Mouse (Mus musculus): Measurements from ENCODE around the gene 1700012B09Rik. TPM values are rescaled to one million over a fixed set of nuclear protein-coding genes. Genes with fewer than 3 reads are reported as not detected.

The 1700012B09Rik gene
- polyA plus RNA-seq, 1 experiment from 2014 or later, result 5.9 TPM

DNA sequence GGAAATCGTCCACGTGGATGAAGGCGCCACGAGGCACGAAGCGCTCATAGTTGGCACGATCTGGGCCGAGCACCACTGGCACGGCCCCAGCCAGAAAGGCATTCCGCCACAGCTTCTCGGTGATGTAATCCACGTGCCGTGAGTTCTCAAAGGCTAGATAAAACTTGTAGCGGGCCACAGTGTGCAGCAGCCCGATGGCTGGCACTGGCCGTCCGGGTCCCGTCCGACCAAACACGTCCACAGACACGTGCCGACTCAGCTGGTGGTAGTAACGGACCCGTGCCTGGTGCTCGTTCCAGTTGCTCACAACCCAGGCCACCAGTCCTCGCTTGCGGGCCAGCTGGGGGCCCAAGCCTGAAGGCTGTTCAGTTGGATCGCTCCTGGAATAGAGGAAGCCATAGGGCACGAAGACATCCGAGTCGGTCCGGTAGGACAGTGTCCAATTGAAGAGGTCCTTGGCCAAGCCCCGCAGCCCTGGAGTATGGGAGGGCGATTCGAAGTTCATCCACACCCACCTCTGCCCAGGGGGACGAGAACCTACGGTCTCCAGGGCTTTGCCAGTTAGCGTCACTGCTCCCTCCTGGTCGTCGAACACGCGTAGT, 19.8 kb downstream of the 1700012B09Rik start:
- ATAC-seq (ENCODE audit: low FRiP score), result peak; percentile 7
- Histone ChIP-seq H3K4me3 (ENCODE audit: low read depth, low read length) (peak overlapping the region; percentile 43), H3K4me1 (replicated peaks; ENCODE audit: control insufficient read depth, insufficient read depth, low read length) (peaks cover 3% of the 10 kb centered on the region; the same call in 1 of the 2 replicates), H3K9ac (ENCODE audit: low read depth, low read length) (peak overlapping the region; percentile 55; the same call in 1 of the 2 replicates), H3K4me2 (replicated peaks; ENCODE audit: low read depth, low read length) (peak overlapping the region; percentile 74), H3K27ac (ENCODE audit: low read depth, low read length) (no peak overlapping the region), H3K27me3 (ENCODE audit: control insufficient read depth, insufficient read depth, low read length) (peaks cover 10% of the 10 kb centered on the region; the same call in 1 of the 2 replicates), H3K36me3 (ENCODE audit: control insufficient read depth, insufficient read depth, low read length) (no peaks in the 10 kb centered on the region), H3K9me3 (ENCODE audit: control insufficient read depth, low read length) (no peaks in the 10 kb centered on the region)
- no peak for DNase-seq (ENCODE audit: low spot score)
- WGBS, result 56% methylated on average over 42 of the region's 42 CpGs

DNA sequence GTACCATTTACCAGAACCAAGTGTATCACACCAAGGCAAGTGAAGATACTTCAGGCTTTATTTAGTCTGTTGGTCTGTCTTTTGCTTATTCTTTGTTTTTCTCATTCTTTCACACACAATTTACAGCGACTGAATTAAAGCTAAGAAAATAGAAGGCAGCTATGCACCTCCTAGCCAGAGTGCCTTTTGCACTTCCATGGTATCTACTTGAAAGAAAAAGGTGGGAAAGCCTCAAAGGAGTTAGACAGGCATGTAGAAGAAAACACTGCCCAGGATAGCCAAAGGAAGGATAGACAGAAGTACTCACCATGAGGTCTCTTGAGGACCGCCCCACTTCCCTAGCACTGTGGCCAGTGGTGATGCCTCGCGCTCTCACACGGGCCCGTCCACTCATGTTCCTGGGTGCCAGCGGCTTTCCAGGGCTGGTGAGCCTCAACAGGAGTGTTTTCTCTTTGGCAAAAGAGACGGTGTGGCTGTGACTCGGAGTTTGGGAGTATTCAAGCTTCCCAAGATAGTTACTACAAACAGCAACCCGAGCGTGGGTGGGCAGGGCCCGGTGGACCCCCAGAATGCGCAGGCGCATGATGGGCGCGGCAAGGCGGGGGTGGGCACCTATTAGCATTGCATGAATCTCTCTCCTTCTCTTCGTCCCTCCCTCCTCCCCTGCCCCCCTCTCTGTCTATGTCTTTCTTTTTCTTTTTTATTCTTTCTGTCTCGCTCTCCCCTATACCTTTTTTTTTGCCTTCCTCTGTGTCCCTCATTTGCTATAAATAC, 30.5 kb downstream of the 1700012B09Rik start, which contains the start of gene Piwil4:
Gene Piwil4, minus strand, starts transcription at position 583 of the 774 bp plus-strand sequence.
- no peak within 1 kb of the TSS for H3K27ac ChIP-seq (ENCODE audit: low read depth, low read length)
- no peaks in the 10 kb centered on the region for H3K36me3 ChIP-seq (ENCODE audit: control insufficient read depth, insufficient read depth, low read length)
- no peak within 1 kb of the TSS for H3K4me3 ChIP-seq (ENCODE audit: low read depth, low read length)
- H3K4me2 ChIP-seq (replicated peaks; ENCODE audit: low read depth, low read length), result no peak within 1 kb of the TSS
- DNase-seq (ENCODE audit: low spot score) (no peak), ATAC-seq (ENCODE audit: low FRiP score) (no peak)
- H3K27me3 ChIP-seq (ENCODE audit: control insufficient read depth, insufficient read depth, low read length), result no peaks in the 10 kb centered on the region
- no peaks in the 10 kb centered on the region for H3K9me3 ChIP-seq (ENCODE audit: control insufficient read depth, low read length)
- H3K9ac ChIP-seq (ENCODE audit: low read depth, low read length), result no peak within 1 kb of the TSS
- no peaks in the 10 kb centered on the region for H3K4me1 ChIP-seq (replicated peaks; ENCODE audit: control insufficient read depth, insufficient read depth, low read length)
- 86% methylated on average over 16 of the region's 19 CpGs for WGBS

DNA sequence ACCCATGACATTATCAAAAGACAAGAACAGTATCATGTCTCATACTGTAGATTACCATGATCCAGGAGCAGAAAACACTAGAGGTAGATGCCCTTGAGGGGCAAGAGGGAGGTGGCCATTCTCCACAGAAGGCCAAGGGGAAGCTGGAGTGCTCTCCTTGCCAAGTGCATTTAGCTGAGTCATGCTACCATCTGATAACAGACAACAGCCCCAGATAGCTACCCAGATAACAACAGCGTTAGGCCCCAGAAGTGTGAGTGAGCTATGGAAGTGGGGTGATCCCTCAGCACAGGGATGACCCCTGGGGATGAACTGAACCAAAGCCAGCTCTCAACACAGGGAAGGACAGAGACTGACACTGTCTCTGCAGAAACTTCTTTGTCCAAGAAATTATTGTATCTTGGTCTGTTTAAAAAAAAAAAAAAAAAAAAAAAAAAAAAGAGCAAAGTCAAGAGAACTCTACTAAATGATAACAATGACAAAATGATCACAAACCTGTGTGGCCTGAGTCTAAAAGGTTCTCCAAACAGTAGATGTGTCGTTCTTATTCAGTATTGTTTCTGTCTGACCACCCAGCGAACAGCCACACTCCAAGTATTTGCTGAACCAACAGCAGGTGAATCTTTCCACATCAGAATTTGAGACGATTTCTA, 31.2 kb downstream of the 1700012B09Rik start:
- 86% methylated on average over 4 of the region's 4 CpGs for WGBS
- no peaks in the 10 kb centered on the region for H3K4me1 ChIP-seq (replicated peaks; ENCODE audit: control insufficient read depth, insufficient read depth, low read length)
- H3K27me3 ChIP-seq (ENCODE audit: control insufficient read depth, insufficient read depth, low read length), result no peaks in the 10 kb centered on the region
- H3K9ac ChIP-seq (ENCODE audit: low read depth, low read length), result no peak overlapping the region
- no peak overlapping the region for H3K4me2 ChIP-seq (replicated peaks; ENCODE audit: low read depth, low read length)
- H3K27ac ChIP-seq (ENCODE audit: low read depth, low read length), result no peak overlapping the region
- no peak overlapping the region for H3K4me3 ChIP-seq (ENCODE audit: low read depth, low read length)
- no peak for DNase-seq (ENCODE audit: low spot score)
- no peaks in the 10 kb centered on the region for H3K36me3 ChIP-seq (ENCODE audit: control insufficient read depth, insufficient read depth, low read length)
- no peak for ATAC-seq (ENCODE audit: low FRiP score)
- H3K9me3 ChIP-seq (ENCODE audit: control insufficient read depth, low read length), result no peaks in the 10 kb centered on the region

- DNase-seq (ENCODE audit: low spot score) (peak; percentile 26), ATAC-seq (ENCODE audit: low FRiP score) (peak; percentile 61)
- Histone ChIP-seq H3K9me3 (ENCODE audit: control insufficient read depth, low read length) (no peaks in the 10 kb centered on the region), H3K4me2 (replicated peaks; ENCODE audit: low read depth, low read length) (no peak overlapping the region), H3K4me1 (replicated peaks; ENCODE audit: control insufficient read depth, insufficient read depth, low read length) (peaks cover 4% of the 10 kb centered on the region; the same call in 1 of the 2 replicates), H3K4me3 (ENCODE audit: low read depth, low read length) (no peak overlapping the region), H3K36me3 (ENCODE audit: control insufficient read depth, insufficient read depth, low read length) (no peaks in the 10 kb centered on the region), H3K27ac (ENCODE audit: low read depth, low read length) (no peak overlapping the region), H3K9ac (ENCODE audit: low read depth, low read length) (0 out of 2 replicates have a peak overlapping the region, but pooled peaks have one; percentile 23), H3K27me3 (ENCODE audit: control insufficient read depth, insufficient read depth, low read length) (peaks cover 1% of the 10 kb centered on the region; the same call in 1 of the 2 replicates)
- WGBS, result 35% methylated on average over 9 of the region's 9 CpGs
These were observed 39.8 kb downstream of the 1700012B09Rik start for GRCm38 (mm10) chr9:14730941-14731541.

- H3K27ac ChIP-seq (ENCODE audit: low read depth, low read length), result no peak overlapping the region
- 92% methylated on average over 4 of the region's 4 CpGs for WGBS
- DNase-seq (ENCODE audit: low spot score) (no peak), ATAC-seq (ENCODE audit: low FRiP score) (no peak)
- no peaks in the 10 kb centered on the region for H3K9me3 ChIP-seq (ENCODE audit: control insufficient read depth, low read length)
- no peak overlapping the region for H3K4me3 ChIP-seq (ENCODE audit: low read depth, low read length)
- H3K4me1 ChIP-seq (replicated peaks; ENCODE audit: control insufficient read depth, insufficient read depth, low read length), result peaks cover 4% of the 10 kb centered on the region; the same call in 1 of the 2 replicates
- H3K27me3 ChIP-seq (ENCODE audit: control insufficient read depth, insufficient read depth, low read length), result peaks cover 4% of the 10 kb centered on the region; the same call in 1 of the 2 replicates
- H3K4me2 ChIP-seq (replicated peaks; ENCODE audit: low read depth, low read length), result no peak overlapping the region
- H3K9ac ChIP-seq (ENCODE audit: low read depth, low read length), result no peak overlapping the region
- H3K36me3 ChIP-seq (ENCODE audit: control insufficient read depth, insufficient read depth, low read length), result no peaks in the 10 kb centered on the region
These were observed 42.5 kb downstream of the 1700012B09Rik start for GRCm38 (mm10) chr9:14728365-14728764.

- Histone ChIP-seq H3K9me3 (ENCODE audit: control insufficient read depth, low read length) (no peaks in the 10 kb centered on the region), H3K27ac (ENCODE audit: low read depth, low read length) (no peak overlapping the region), H3K27me3 (ENCODE audit: control insufficient read depth, insufficient read depth, low read length) (peaks cover 10% of the 10 kb centered on the region; the same call in 1 of the 2 replicates), H3K4me2 (replicated peaks; ENCODE audit: low read depth, low read length) (no peak overlapping the region), H3K4me3 (ENCODE audit: low read depth, low read length) (no peak overlapping the region), H3K4me1 (replicated peaks; ENCODE audit: control insufficient read depth, insufficient read depth, low read length) (peaks cover 4% of the 10 kb centered on the region; the same call in 1 of the 2 replicates), H3K36me3 (ENCODE audit: control insufficient read depth, insufficient read depth, low read length) (no peaks in the 10 kb centered on the region), H3K9ac (ENCODE audit: low read depth, low read length) (no peak overlapping the region)
- ATAC-seq (ENCODE audit: low FRiP score) (no peak), DNase-seq (ENCODE audit: low spot score) (no peak)
- WGBS, result 89% methylated on average over 4 of the region's 4 CpGs
These were observed 44.2 kb downstream of the 1700012B09Rik start for GRCm38 (mm10) chr9:14726629-14727028.

- Histone ChIP-seq H3K9ac (ENCODE audit: low read depth, low read length) (no peak overlapping the region), H3K4me1 (replicated peaks; ENCODE audit: control insufficient read depth, insufficient read depth, low read length) (0 out of 2 replicates have a peak, but pooled peaks cover under 1% of the 10 kb centered on the region), H3K4me3 (ENCODE audit: low read depth, low read length) (no peak overlapping the region), H3K36me3 (ENCODE audit: control insufficient read depth, insufficient read depth, low read length) (no peaks in the 10 kb centered on the region), H3K4me2 (replicated peaks; ENCODE audit: low read depth, low read length) (no peak overlapping the region), H3K27me3 (ENCODE audit: control insufficient read depth, insufficient read depth, low read length) (peaks cover 12% of the 10 kb centered on the region; the same call in 1 of the 2 replicates), H3K9me3 (ENCODE audit: control insufficient read depth, low read length) (no peaks in the 10 kb centered on the region), H3K27ac (ENCODE audit: low read depth, low read length) (no peak overlapping the region)
- ATAC-seq (ENCODE audit: low FRiP score) (no peak), DNase-seq (ENCODE audit: low spot score) (no peak)
- WGBS, result 92% methylated on average over 6 of the region's 6 CpGs
These were observed 44.8 kb downstream of the 1700012B09Rik start for GRCm38 (mm10) chr9:14726005-14726404.

DNA sequence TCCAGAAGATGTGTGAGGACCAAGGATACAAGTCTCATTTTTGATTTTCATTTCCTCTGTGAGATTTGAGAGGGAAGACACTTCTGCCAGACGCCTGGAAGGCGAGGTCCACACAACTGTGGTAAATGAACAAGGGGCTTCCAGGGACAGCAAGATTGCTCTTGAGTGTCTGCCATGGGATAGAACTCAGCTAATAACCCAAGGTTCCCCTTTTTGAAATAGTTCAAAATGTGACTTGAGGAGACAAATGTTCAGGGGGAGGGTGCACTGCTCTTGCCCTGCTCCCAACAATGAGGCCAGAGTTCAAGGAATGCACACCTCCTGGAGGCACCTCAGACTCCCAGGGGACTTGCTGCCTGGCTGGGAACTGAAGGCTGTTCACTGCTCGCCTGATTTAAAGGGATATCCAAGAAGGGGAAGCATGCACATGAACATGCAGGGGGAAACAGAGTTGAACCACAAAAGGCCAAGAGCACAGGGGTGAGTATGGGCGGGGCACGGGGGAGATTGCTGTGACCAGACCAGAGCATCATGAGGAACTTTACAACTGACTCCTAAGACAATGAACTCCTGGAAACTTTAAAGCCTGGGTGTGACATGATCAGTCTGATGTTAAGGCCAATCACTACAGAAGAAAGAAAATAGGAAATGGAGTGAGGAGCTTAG, 45.9 kb downstream of the 1700012B09Rik start:
- Histone ChIP-seq H3K27me3 (ENCODE audit: control insufficient read depth, insufficient read depth, low read length) (peaks cover 12% of the 10 kb centered on the region; the same call in 1 of the 2 replicates), H3K4me1 (replicated peaks; ENCODE audit: control insufficient read depth, insufficient read depth, low read length) (no peaks in the 10 kb centered on the region), H3K9ac (ENCODE audit: low read depth, low read length) (no peak overlapping the region), H3K4me2 (replicated peaks; ENCODE audit: low read depth, low read length) (no peak overlapping the region), H3K9me3 (ENCODE audit: control insufficient read depth, low read length) (no peaks in the 10 kb centered on the region), H3K4me3 (ENCODE audit: low read depth, low read length) (no peak overlapping the region), H3K36me3 (ENCODE audit: control insufficient read depth, insufficient read depth, low read length) (no peaks in the 10 kb centered on the region), H3K27ac (ENCODE audit: low read depth, low read length) (no peak overlapping the region)
- 69% methylated on average over 5 of the region's 5 CpGs for WGBS
- ATAC-seq (ENCODE audit: low FRiP score) (no peak), DNase-seq (ENCODE audit: low spot score) (no peak)

Measured in hindbrain, embryonic 11.5 days (tissue).